Mouse (Mus musculus) liver, adult 2 months (tissue): ENCODE measurements at regions not wholly inside any gene's neighbourhood (a gene's known extent, or its start where the extent isn't known, plus 50 kb on each side); places are given as distances from the start of the nearest gene placed in this dataset.

ENCODE experiments used
- CTCF ChIP-seq: fragments of 200-500 bp; IDR thresholded peaks from 2 replicates; pipeline ENCODE4 v1.5.1; 2011; ENCODE audit warnings: low read depth, low read length, control low read depth
- POLR2A ChIP-seq: fragments of 200-500 bp; IDR thresholded peaks from 2 replicates; pipeline ENCODE4 v1.6.1; 2011; ENCODE audit warnings: low read length, control low read depth; ENCODE audit not compliant: insufficient read depth; ENCODE audit errors: extremely low read depth

DNA sequence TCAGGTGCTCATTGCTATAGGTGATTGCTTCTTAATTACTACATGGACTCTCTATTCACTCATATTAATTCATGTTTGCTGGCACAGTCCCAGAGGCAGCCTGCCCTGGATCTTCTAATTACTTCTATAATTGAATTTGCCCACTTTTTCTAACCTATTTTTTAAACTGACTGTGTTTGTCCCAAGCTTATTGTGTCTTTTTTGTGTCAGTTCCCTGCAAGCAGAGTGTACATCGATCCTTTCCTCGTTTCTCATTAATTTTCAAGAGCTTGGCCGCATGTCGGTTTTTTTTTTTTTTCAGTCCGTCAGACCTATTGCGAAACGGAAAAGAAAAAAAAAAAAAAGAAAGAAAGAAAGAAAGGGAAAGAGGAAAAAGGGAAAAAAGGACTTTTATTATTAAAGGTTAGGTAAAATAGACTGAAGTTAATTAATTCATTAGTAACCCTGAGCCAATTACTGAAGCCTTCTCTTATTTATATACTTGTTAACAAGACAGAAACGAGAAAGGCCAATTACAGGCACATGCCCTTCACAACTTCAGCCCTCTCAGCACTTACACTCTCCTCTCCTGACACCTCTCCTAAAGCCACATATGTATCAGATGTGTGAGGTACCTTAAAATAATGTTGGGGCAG is 72.2 kb upstream of the Sox2 start:
- TF ChIP-seq CTCF: no peak
- TF ChIP-seq POLR2A: no peak
